Mouse (Mus musculus): ENCODE data around the gene Adra2c. TPM values are rescaled to one million over a fixed set of nuclear protein-coding genes. Genes with fewer than 3 reads are reported as not detected.

Gene Adra2c
- total RNA-seq (2014; fragmentation: Nextera tagmentation) (not detected in 2 replicates), total RNA-seq (2017) (not detected in 2 replicates)

GRCm38 (mm10) chr5:35278019-35278418 lies at the start of gene Adra2c:
Gene Adra2c (plus strand): TSS chr5:35278319.
- ATAC-seq (replicated peaks; ENCODE audit: poor library complexity, severe bottlenecking): no peak

DNA sequence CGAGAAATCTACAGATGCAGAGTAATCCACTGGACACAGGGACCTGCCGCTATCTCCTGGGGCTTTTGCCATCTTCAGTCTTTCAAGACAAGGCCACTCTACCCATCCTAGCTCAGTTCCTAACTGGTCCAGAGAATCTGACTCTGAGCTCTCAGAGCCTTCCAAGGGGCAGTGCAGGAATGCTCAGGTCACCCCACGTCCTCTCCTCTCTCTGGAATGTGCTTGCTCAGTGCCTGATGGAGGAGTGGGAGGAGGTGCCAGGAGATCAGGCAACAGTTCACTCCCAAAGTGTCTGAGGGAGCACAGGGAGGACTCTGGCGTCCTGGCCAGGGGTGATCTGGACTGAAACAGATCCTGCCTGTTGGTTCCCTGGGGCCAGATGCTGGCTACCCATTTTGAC lies 45.0 kb upstream of the Adra2c start:
- no peak for ATAC-seq (replicated peaks; ENCODE audit: poor library complexity, severe bottlenecking)

GRCm38 (mm10) chr5:35237757-35238156 lies 40.4 kb upstream of the Adra2c start:
- ATAC-seq (replicated peaks; ENCODE audit: poor library complexity, severe bottlenecking): no peak

- ATAC-seq (replicated peaks; ENCODE audit: poor library complexity, severe bottlenecking): no peak
Observed at GRCm38 (mm10) chr5:35238627-35239026, 39.5 kb upstream of the Adra2c start.

DNA sequence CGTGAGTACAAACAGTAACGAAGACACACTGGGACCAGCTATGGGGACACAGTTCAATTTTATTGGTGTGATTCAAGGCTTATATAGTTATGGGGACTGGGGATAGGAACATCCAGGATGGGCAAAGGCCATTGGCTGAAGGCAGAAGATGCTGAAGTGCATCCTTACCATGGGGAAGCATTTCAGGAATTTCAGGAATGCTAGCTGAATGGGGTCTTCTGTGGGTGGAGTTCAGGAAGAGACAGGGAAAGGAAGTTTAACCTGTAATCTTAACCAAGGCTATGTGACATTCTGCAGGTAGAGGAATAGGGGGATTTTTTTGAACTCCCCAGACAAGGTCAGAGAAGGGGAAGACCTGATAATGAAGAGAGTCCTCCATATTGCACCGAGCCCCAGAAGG lies 36.6 kb upstream of the Adra2c start:
- ATAC-seq (replicated peaks; ENCODE audit: poor library complexity, severe bottlenecking): no peak

- ATAC-seq (replicated peaks; ENCODE audit: poor library complexity, severe bottlenecking): no peak
Observed at GRCm38 (mm10) chr5:35244204-35244603, 33.9 kb upstream of the Adra2c start.

DNA sequence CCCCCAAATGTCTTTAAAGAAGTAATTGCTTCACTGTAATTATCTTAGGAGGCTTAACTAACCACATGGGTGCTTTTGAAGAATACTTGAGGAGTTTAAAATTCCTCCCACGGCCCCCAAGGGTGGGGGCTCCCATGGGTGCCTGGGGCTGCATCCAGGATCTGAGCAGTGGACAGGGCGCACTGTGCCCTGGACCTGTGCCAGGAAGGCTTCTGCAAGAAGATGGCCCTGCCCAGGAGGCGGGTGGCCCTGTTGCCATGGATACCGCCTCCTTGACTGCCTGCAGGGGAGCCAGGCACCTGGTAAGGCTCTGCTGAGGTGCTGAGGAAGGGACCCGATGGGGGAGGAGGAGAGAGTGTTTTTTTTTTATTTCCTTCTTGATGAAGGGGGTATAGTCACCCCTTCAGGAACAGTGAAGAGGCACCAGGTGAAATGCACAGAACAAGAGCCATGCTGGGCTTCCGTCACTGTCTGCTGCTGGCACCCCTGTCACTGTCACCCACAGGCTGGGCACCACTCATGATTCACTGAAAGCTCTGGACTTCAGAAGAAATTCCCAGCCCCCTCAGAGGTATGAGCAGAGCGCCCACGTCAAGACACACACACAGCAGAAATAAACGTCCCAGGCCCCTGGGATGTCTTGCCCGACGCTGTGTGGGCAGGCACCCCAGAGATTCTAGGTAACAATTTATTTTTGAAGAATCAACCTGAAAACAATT lies 32.4 kb upstream of the Adra2c start:
- no peak for ATAC-seq (replicated peaks; ENCODE audit: poor library complexity, severe bottlenecking)

DNA sequence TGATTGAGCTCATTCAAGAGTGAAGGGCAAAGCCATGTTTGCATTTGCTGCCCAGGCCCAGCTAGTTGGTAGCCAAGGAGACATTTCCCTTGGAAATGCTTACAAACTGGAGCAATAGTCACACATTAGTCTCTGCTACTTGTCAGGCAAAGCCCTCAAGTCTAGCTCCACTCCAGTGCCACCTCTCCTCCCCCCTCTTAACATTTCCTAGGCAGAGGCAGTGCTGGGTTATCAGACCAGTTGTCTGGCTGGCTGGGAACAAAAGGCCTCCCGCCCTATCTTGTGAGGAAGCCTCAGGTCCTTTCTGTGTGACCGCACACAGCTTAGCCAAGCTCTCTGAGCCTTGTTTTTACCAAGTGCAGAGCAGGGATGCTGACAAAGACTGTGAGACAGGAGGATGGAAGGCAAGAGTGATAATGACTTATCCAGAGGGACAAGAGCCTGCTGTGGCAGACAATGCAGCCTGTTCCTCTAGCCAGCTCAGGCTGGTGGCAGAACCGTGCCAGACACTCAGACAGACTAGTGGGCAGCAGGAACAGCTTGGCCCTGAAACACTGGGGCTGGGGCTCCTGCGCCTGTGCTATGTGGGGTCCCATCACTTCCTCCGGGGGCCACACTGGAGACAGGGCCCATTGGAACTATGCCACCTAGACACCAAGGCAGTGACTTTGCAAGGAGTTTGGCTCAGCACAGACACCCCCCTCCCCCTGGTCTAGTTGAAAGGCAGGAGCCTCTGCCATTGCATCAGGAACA lies 23.0 kb upstream of the Adra2c start:
- ATAC-seq (replicated peaks; ENCODE audit: poor library complexity, severe bottlenecking): no peak

GRCm38 (mm10) chr5:35263716-35264115 lies 14.4 kb upstream of the Adra2c start:
- no peak for ATAC-seq (replicated peaks; ENCODE audit: poor library complexity, severe bottlenecking)

DNA sequence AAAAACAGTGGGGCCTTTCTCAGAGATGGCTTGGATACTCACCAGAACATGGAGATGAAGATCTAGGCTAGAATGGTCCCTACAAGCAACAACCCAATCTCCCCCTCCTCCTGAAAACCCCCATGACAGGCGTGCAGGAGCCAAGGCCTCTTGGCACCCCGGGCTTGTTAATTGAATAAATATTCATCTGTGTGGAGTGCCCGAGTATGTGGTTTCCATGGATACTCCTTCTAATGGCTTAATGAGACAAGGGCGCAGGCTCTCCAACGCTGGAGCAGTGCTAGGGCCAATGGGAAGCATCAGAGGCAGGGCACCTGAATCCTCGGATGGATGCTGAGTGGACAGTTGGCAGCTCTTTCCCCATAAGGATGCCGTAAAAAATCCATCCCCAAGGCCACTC lies 10.6 kb upstream of the Adra2c start:
- ATAC-seq (replicated peaks; ENCODE audit: poor library complexity, severe bottlenecking): no peak

GRCm38 (mm10) chr5:35275356-35275755 lies 2.8 kb upstream of the Adra2c start:
- ATAC-seq (replicated peaks; ENCODE audit: poor library complexity, severe bottlenecking): no peak

GRCm38 (mm10) chr5:35278741-35279695 lies 899 bp downstream of the Adra2c start:
- no peak for ATAC-seq (replicated peaks; ENCODE audit: poor library complexity, severe bottlenecking)

- ATAC-seq (replicated peaks; ENCODE audit: poor library complexity, severe bottlenecking): no peak
Observed at GRCm38 (mm10) chr5:35279696-35280001, 1.5 kb downstream of the Adra2c start.

GRCm38 (mm10) chr5:35280002-35280782 lies 2.1 kb downstream of the Adra2c start:
- ATAC-seq (replicated peaks; ENCODE audit: poor library complexity, severe bottlenecking): no peak

- ATAC-seq (replicated peaks; ENCODE audit: poor library complexity, severe bottlenecking): no peak
Observed at GRCm38 (mm10) chr5:35280783-35281165, 2.7 kb downstream of the Adra2c start.

GRCm38 (mm10) chr5:35285281-35285680 lies 7.2 kb downstream of the Adra2c start:
- no peak for ATAC-seq (replicated peaks; ENCODE audit: poor library complexity, severe bottlenecking)

GRCm38 (mm10) chr5:35286190-35286589 lies 8.1 kb downstream of the Adra2c start:
- ATAC-seq (replicated peaks; ENCODE audit: poor library complexity, severe bottlenecking): no peak

DNA sequence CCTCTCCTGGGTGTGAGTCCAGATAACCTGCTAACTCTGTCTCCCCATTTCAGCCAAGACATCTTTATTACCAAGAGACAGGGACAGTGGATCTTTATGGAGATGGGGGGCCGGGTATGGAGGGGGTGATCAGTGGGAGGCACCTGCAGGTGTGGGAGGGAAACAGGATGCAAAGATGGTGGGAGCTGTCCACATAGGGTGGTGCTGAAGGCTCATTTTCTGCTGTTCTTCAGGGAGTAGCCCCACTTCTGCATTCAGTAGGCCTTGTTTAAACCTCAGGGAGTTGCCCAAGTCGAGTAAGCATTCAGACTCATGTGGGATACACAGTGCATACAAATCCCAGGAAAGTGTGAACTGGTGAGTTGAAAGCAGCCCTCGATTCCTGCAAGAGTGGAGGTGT lies 21.5 kb downstream of the Adra2c start:
- ATAC-seq (replicated peaks; ENCODE audit: poor library complexity, severe bottlenecking): no peak

GRCm38 (mm10) chr5:35304191-35304590 lies 26.1 kb downstream of the Adra2c start:
- no peak for ATAC-seq (replicated peaks; ENCODE audit: poor library complexity, severe bottlenecking)

DNA sequence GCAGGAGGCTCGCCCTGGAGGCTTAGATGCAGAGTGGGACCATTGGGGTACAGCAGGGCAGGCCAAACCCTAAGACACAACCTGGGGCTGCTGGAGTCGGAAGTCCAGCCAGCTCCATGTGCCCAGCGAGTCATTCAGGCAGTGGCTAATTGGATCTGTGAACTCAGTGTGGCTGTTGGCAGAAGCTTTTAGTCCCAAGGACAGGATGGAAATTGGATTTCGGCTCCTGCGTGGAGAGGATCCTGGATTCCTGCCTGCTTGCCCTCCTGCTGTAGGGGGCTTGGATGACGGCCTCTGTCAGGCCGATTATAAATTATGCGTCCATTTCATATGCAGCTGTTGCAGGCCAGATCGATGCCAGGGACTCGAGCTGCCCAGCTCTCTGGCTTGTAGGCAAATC lies 27.2 kb downstream of the Adra2c start:
- no peak for ATAC-seq (replicated peaks; ENCODE audit: poor library complexity, severe bottlenecking)

Data from granulocyte monocyte progenitor cell, adult 5-6 weeks (primary cell).